Comparison of ENCODE assay signal across 8 mouse cellular contexts in the genomic region with DNA sequence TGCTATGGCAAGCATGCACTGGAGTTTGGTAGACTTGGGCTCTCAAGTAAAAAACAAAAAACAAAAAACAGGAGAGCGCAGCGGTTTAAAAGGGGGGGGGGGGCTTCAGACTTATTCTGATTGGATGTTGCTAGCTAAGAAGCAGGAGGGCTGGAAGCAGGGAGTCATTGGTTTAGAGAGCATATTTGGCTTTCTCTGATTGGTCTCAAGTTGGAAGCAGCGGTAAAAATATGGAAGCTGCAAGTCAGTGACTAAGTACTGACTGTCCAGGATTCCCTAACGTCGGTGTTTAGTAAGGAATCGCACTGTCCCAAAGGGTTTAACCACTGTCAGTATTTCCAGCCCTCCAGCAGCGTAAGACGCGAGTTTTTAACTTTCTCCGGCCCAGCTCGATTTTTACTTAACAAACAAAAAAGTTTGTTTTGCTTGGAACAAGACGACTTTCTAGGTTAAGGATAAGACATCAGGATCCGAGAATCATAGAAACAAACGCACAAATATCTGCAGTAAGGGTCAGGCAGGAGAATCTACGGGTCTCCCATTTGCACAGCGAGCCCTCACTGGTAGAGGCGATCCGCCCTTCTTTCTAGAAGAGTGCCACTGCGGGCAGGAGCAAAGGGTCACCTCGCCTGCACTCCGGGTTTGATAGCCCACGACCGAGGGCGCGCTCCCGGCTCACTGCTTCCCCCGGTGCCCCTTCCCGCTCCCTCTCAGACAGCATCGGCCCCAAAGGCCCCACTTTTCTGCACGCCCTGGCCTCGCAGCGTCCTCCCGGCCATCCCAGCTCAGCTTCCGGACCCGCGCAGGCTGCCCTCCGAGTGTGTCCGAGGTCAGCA. TPM values are rescaled to one million over a fixed set of nuclear protein-coding genes. Genes with fewer than 3 reads are reported as not detected.
A peak's percentile ranks its signal among the peaks of the same experiment; 100 is the strongest.
DNase-seq lines count a peak whose midpoint lies in the region; ATAC-seq and TF ChIP-seq lines count a peak whose summit lies in the region.

No protein-coding gene starts in this region.

- no peaks in the 10 kb centered on the region for H3K27me3 ChIP-seq in testis, adult 2 months (ENCODE audit: control insufficient read depth, insufficient read depth, low read length)

- peaks cover 6% of the 10 kb centered on the region for H3K4me1 ChIP-seq in testis, adult 2 months (ENCODE audit: control insufficient read depth, insufficient read depth, low read length)

- H3K36me3 ChIP-seq in testis, adult 2 months (ENCODE audit: control insufficient read depth, insufficient read depth, low read length): no peaks in the 10 kb centered on the region; the same call in 1 of the 2 replicates

- peak overlapping the region; percentile 84 for H3K27ac ChIP-seq in testis, adult 2 months (ENCODE audit: control insufficient read depth, insufficient read depth, low read depth, low read length)

- ATAC-seq in monocyte, adult 5-6 weeks (replicated peaks; ENCODE audit: insufficient number of reproducible peaks, low FRiP score, low TSS enrichment, poor library complexity, severe bottlenecking): peak; percentile 52

- 0 out of 2 replicates have a peak, but pooled peaks have one; percentile 2 for TF ChIP-seq POLR2A in testis, adult 2 months (IDR thresholded peaks at IDR 0.05; ENCODE audit: control insufficient read depth, low read depth, low read length)

- H3K4me3 ChIP-seq in testis, adult 2 months (ENCODE audit: control insufficient read depth, low read depth, low read length): peak overlapping the region; percentile 88

- TF ChIP-seq CTCF in testis, adult 2 months (IDR thresholded peaks at IDR 0.05; ENCODE audit: control insufficient read depth, insufficient read depth, insufficient replicate concordance, low read depth, low read length): no peak

- DNase-seq in urinary bladder, postnatal 14 days (ENCODE audit: low spot score): peak; percentile 31
- no peak for DNase-seq in urinary bladder, postnatal 4 days (ENCODE audit: low spot score in 2 of 2)
- peak; percentile 66 for DNase-seq in embryo, embryonic 11.5 days (ENCODE audit: low read depth, low spot score)
- DNase-seq in heart, adult 9 months (ENCODE audit: low spot score in 2 of 2): peak; percentile 65 to 75
- peak; percentile 80 for DNase-seq in kidney, adult 9 months
- DNase-seq in liver: peak; percentile 65

RNA-seq across cellular contexts. Expression of a gene that starts 1.0 kb away (rescaled TPM):
- 131 to 157 TPM (median 139 TPM) in 3 replicates for total RNA-seq in monocyte, adult 5-6 weeks (2017)
- 9.0 and 11.7 TPM in 2 replicates for polyA plus RNA-seq in testis, adult 2 months (2012; rRNA removed)

RNA-seq across cellular contexts. Expression of a gene that starts 42.0 kb away (rescaled TPM):
- 13.4 to 23.0 TPM (median 17.5 TPM) in 3 replicates for total RNA-seq in monocyte, adult 5-6 weeks (2017)
- polyA plus RNA-seq in testis, adult 2 months (2012; rRNA removed): 8.6 and 11.2 TPM in 2 replicates

Comparison
In these comparisons a context has a peak if more than half of its experiments do, and no peak if none do; other contexts are left out.
1. DNase-seq: peak in urinary bladder, postnatal 14 days (single experiment), embryo, embryonic 11.5 days (single experiment), heart, adult 9 months (2 of 2), kidney, adult 9 months (single experiment) and liver (single experiment); none in urinary bladder, postnatal 4 days (0 of 2).